Comparison of ENCODE assay signal across 14 mouse cellular contexts in genomic region chr11:95389006-95389405, GRCm38 (mm10). TPM values are rescaled to one million over a fixed set of nuclear protein-coding genes. Genes with fewer than 3 reads are reported as not detected.
A peak's percentile ranks its signal among the peaks of the same experiment; 100 is the strongest.
DNase-seq lines count a peak whose midpoint lies in the region; ATAC-seq and TF ChIP-seq lines count a peak whose summit lies in the region.
"Had no signal": no experiment of that assay in that cellular context is flagged by ENCODE, and none has a peak within 500 bp of the region (broad histone marks: within the 10 kb centered on the region; RNA-seq: fewer than 3 reads in every experiment).

No protein-coding gene starts in this region.

- no peak for ATAC-seq in forebrain, embryonic 14.5 days
- ATAC-seq in forebrain, embryonic 11.5 days (replicated peaks; ENCODE audit: low FRiP score) = no peak
- no peak for ATAC-seq in liver, embryonic 11.5 days (replicated peaks; ENCODE audit: low FRiP score)
- ATAC-seq: CD4-positive, CD25-positive, alpha-beta regulatory T cell, adult 4 months had no signal

- no peak overlapping the region for H3K4me2 ChIP-seq in forebrain, embryonic 14.5 days (ENCODE audit: low read length)
- no peak overlapping the region for H3K4me2 ChIP-seq in forebrain, embryonic 11.5 days (ENCODE audit: low read depth, low read length, severe bottlenecking)
- no peak overlapping the region for H3K4me2 ChIP-seq in liver, embryonic 11.5 days
- H3K4me2 ChIP-seq: stomach, embryonic 15.5 days had no signal

- peaks cover 14% of the 10 kb centered on the region; the same call in 1 of the 2 replicates for H3K4me1 ChIP-seq in forebrain, embryonic 14.5 days (ENCODE audit: control insufficient read depth, insufficient read depth, low read length)
- H3K4me1 ChIP-seq in forebrain, embryonic 11.5 days (replicated peaks; ENCODE audit: control insufficient read depth, insufficient read depth, low read length) = peaks cover 6% of the 10 kb centered on the region; the same call in 1 of the 2 replicates
- H3K4me1 ChIP-seq in liver, adult 2 months (ENCODE audit: control insufficient read depth, insufficient read depth, low read length) = peaks cover 12% of the 10 kb centered on the region
- H3K4me1 ChIP-seq in liver, embryonic 11.5 days (replicated peaks; ENCODE audit: control insufficient read depth, insufficient read depth, low read length) = peaks cover 6% of the 10 kb centered on the region

- TF ChIP-seq CTCF in liver, adult 2 months (IDR thresholded peaks at IDR 0.05; ENCODE audit: low read depth, low read length) = peak; percentile 34; the same call in 1 of the 2 replicates

- DNase-seq in forebrain, embryonic 14.5 days (ENCODE audit: low spot score) = peak; percentile 28
- DNase-seq in forebrain, embryonic 11.5 days (ENCODE audit: low spot score) = no peak
- peak; percentile 71 for DNase-seq in liver, adult 2 months (ENCODE audit: extremely low read depth, low read depth, low spot score)
- DNase-seq in liver, embryonic 11.5 days (ENCODE audit: low spot score) = no peak
- peak; percentile 39 for DNase-seq in MN1 (ENCODE audit: low spot score)
- peak; percentile 60 for DNase-seq in kidney, postnatal 14 days
- DNase-seq in adrenal gland, adult 2 months = no peak
- DNase-seq in layer of hippocampus, adult 11-12 months (ENCODE audit: low spot score) = no peak
- DNase-seq: adrenal gland, adult 8-10 months; left cerebral cortex, postnatal 4 days; right cerebral cortex, postnatal 14 days had no signal

- H3K4me3 ChIP-seq in forebrain, embryonic 14.5 days (ENCODE audit: low read depth, low read length) = no peak overlapping the region
- no peak overlapping the region for H3K4me3 ChIP-seq in forebrain, embryonic 11.5 days (ENCODE audit: low read depth, low read length)
- no peak overlapping the region for H3K4me3 ChIP-seq in liver, adult 2 months (ENCODE audit: insufficient read depth, low read depth, low read length)
- H3K4me3 ChIP-seq in liver, embryonic 11.5 days (ENCODE audit: low read depth, low read length) = no peak overlapping the region
- H3K4me3 ChIP-seq: stomach, embryonic 15.5 days had no signal

- peaks cover 4% of the 10 kb centered on the region; the same call in 1 of the 2 replicates for H3K79me2 ChIP-seq in liver, adult 2 months (ENCODE audit: control insufficient read depth, insufficient read depth, low read length)

- no peak overlapping the region for H3K27ac ChIP-seq in forebrain, embryonic 14.5 days (ENCODE audit: low read depth, low read length)
- no peak overlapping the region for H3K27ac ChIP-seq in forebrain, embryonic 11.5 days (ENCODE audit: low read depth, low read length)
- no peak overlapping the region for H3K27ac ChIP-seq in liver, adult 2 months (replicated peaks; ENCODE audit: insufficient read depth, low read depth, low read length)
- no peak overlapping the region for H3K27ac ChIP-seq in liver, embryonic 11.5 days (ENCODE audit: low read depth, low read length)
- H3K27ac ChIP-seq: macrophage; stomach, embryonic 15.5 days had no signal

- no peak overlapping the region for H3K9ac ChIP-seq in forebrain, embryonic 14.5 days (ENCODE audit: low read length)
- no peak overlapping the region for H3K9ac ChIP-seq in forebrain, embryonic 11.5 days (ENCODE audit: low read length)
- H3K9ac ChIP-seq in liver, adult 2 months (ENCODE audit: low read depth, low read length) = no peak overlapping the region
- no peak overlapping the region for H3K9ac ChIP-seq in liver, embryonic 11.5 days (ENCODE audit: low read depth, low read length)
- H3K9ac ChIP-seq: stomach, embryonic 15.5 days had no signal

- WGBS in forebrain, embryonic 14.5 days = 74% methylated on average over 3 of the region's 3 CpGs
- WGBS in forebrain, embryonic 11.5 days = 77% methylated on average over 3 of the region's 3 CpGs
- WGBS in liver, adult 2 months = 25% methylated on average over 3 of the region's 3 CpGs
- 79% methylated on average over 3 of the region's 3 CpGs for whole genome bisulfite sequencing in liver, embryonic 11.5 days

- H3K9me3 ChIP-seq in forebrain, embryonic 14.5 days (replicated peaks; ENCODE audit: control insufficient read depth, low read length) = no peaks in the 10 kb centered on the region
- H3K9me3 ChIP-seq in forebrain, embryonic 11.5 days (ENCODE audit: control insufficient read depth, low read length) = no peaks in the 10 kb centered on the region
- H3K9me3 ChIP-seq in liver, embryonic 11.5 days (ENCODE audit: control insufficient read depth, low read length) = no peaks in the 10 kb centered on the region
- H3K9me3 ChIP-seq: stomach, embryonic 15.5 days had no signal

- no peak for TF ChIP-seq POLR2A in liver, adult 2 months (IDR thresholded peaks at IDR 0.05; ENCODE audit: extremely low read depth, insufficient read depth, low read length)

- no peaks in the 10 kb centered on the region for H3K27me3 ChIP-seq in forebrain, embryonic 14.5 days (replicated peaks; ENCODE audit: control insufficient read depth, insufficient read depth, low read length)
- no peaks in the 10 kb centered on the region for H3K27me3 ChIP-seq in forebrain, embryonic 11.5 days (ENCODE audit: control insufficient read depth, insufficient read depth, low read length)
- H3K27me3 ChIP-seq in liver, adult 2 months (ENCODE audit: control insufficient read depth, insufficient read depth, low read length) = no peaks in the 10 kb centered on the region
- H3K27me3 ChIP-seq in liver, embryonic 11.5 days (replicated peaks; ENCODE audit: control insufficient read depth, insufficient read depth, low read length) = no peaks in the 10 kb centered on the region
- H3K27me3 ChIP-seq: stomach, embryonic 15.5 days had no signal

- peaks cover 63% of the 10 kb centered on the region for H3K36me3 ChIP-seq in forebrain, embryonic 14.5 days (ENCODE audit: control insufficient read depth, insufficient read depth, low read length)
- H3K36me3 ChIP-seq in forebrain, embryonic 11.5 days (ENCODE audit: control insufficient read depth, insufficient read depth, low read length) = peaks cover 9% of the 10 kb centered on the region
- H3K36me3 ChIP-seq in liver, adult 2 months (ENCODE audit: control insufficient read depth, insufficient read depth, low read length) = peaks cover 27% of the 10 kb centered on the region
- peaks cover 23% of the 10 kb centered on the region for H3K36me3 ChIP-seq in liver, embryonic 11.5 days (ENCODE audit: control insufficient read depth, insufficient read depth, low read length)

RNA-seq across cellular contexts. Expression of gene Slc35b1, which starts 4.5 kb away (rescaled TPM):
- 168 and 174 TPM in 2 replicates for polyA plus RNA-seq in forebrain, embryonic 14.5 days (2014; fragmentation: Nextera tagmentation; extraction: Ambion mirVana)
- 116 and 118 TPM in 2 replicates for polyA plus RNA-seq in forebrain, embryonic 11.5 days (2014; fragmentation: Nextera tagmentation; extraction: Ambion mirVana)
- 58.6 and 63.7 TPM in 2 replicates for total RNA-seq in liver, adult 2 months (2014; rRNA removed)
- 81.0 and 92.0 TPM in 2 replicates for polyA plus RNA-seq in liver, adult 2 months (2012; rRNA removed)
- 78.8 and 86.8 TPM in 2 replicates for polyA plus RNA-seq in liver, embryonic 11.5 days (2014; fragmentation: Nextera tagmentation; extraction: Ambion mirVana)
- total RNA-seq in adrenal gland, adult 2 months (2021) = 10 to 100 TPM; 61.1 to 76.8 TPM
- polyA plus RNA-seq in adrenal gland, adult 2 months (2012; rRNA removed) = 52.8 and 60.4 TPM in 2 replicates

RNA-seq across cellular contexts. Expression of gene Spop, which starts 24.9 kb away (rescaled TPM):
- 62.0 and 96.6 TPM in 2 replicates for polyA plus RNA-seq in forebrain, embryonic 14.5 days (2014; fragmentation: Nextera tagmentation; extraction: Ambion mirVana)
- 144 and 146 TPM in 2 replicates for polyA plus RNA-seq in forebrain, embryonic 11.5 days (2014; fragmentation: Nextera tagmentation; extraction: Ambion mirVana)
- total RNA-seq in liver, adult 2 months (2014; rRNA removed) = 39.3 and 48.7 TPM in 2 replicates
- polyA plus RNA-seq in liver, adult 2 months (2012; rRNA removed) = 43.9 and 64.1 TPM in 2 replicates
- polyA plus RNA-seq in liver, embryonic 11.5 days (2014; fragmentation: Nextera tagmentation; extraction: Ambion mirVana) = 88.1 and 92.4 TPM in 2 replicates
- total RNA-seq in adrenal gland, adult 2 months (2021) = 100 to 1,000 TPM; 105 to 187 TPM
- 39.1 and 45.3 TPM in 2 replicates for polyA plus RNA-seq in adrenal gland, adult 2 months (2012; rRNA removed)

RNA-seq across cellular contexts. Expression of gene Fam117a, which starts 52.2 kb away (rescaled TPM):
- 3.3 and 4.0 TPM in 2 replicates for polyA plus RNA-seq in forebrain, embryonic 14.5 days (2014; fragmentation: Nextera tagmentation; extraction: Ambion mirVana)
- 8.9 and 10.1 TPM in 2 replicates for polyA plus RNA-seq in forebrain, embryonic 11.5 days (2014; fragmentation: Nextera tagmentation; extraction: Ambion mirVana)
- total RNA-seq in liver, adult 2 months (2014; rRNA removed) = 1.8 TPM in 2 replicates
- 6.4 and 7.4 TPM in 2 replicates for polyA plus RNA-seq in liver, adult 2 months (2012; rRNA removed)
- 41.3 and 44.9 TPM in 2 replicates for polyA plus RNA-seq in liver, embryonic 11.5 days (2014; fragmentation: Nextera tagmentation; extraction: Ambion mirVana)
- total RNA-seq in adrenal gland, adult 2 months (2021) = 10 to 100 TPM; 16.6 to 20.9 TPM
- polyA plus RNA-seq in adrenal gland, adult 2 months (2012; rRNA removed) = 27.0 and 37.1 TPM in 2 replicates

Comparison
In these comparisons a context has a peak if more than half of its experiments do, and no peak if none do; other contexts are left out.
1. DNase-seq: peak in forebrain, embryonic 14.5 days (single experiment), liver, adult 2 months (single experiment), MN1 (single experiment) and kidney, postnatal 14 days (single experiment); none in forebrain, embryonic 11.5 days (single experiment), liver, embryonic 11.5 days (single experiment), adrenal gland, adult 2 months (single experiment) and layer of hippocampus, adult 11-12 months (single experiment).